Mouse (Mus musculus) neutrophil, adult 5-6 weeks (primary cell): Measurements from ENCODE around the gene Klf16. TPM values are rescaled to one million over a fixed set of nuclear protein-coding genes. Genes with fewer than 3 reads are reported as not detected.

Experiments used
- ATAC-seq: fragments of 151-379, 151-347 bp; 2 replicates; pipeline ENCODE4 v1.8.0; 2017; ENCODE audit warnings: mild to moderate bottlenecking, moderate TSS enrichment; ENCODE audit not compliant: insufficient number of reproducible peaks, poor library complexity, low FRiP score, severe bottlenecking; ENCODE audit errors: extremely low read depth
- total RNA-seq: library from RNA; stranded (forward); fragments of 200-1000 nt; gene quantifications from 2 replicates; pipeline ENCODE4 v1.2.3, GENCODE M21; 2017

Gene Klf16
- total RNA-seq = 6.5 and 8.0 TPM in 2 replicates

GRCm38 (mm10) chr10:80577195-80578130 lies at the start of gene Klf16:
Gene Klf16 (minus strand): TSS chr10:80577321.
- ATAC-seq = peak; percentile 66

GRCm38 (mm10) chr10:80625764-80626163 lies 48.6 kb upstream of the Klf16 start:
- no peak for ATAC-seq

- ATAC-seq = 0 out of 2 replicates have a peak, but pooled peaks have one; percentile 4
Measured at GRCm38 (mm10) chr10:80623457-80624191, 46.5 kb upstream of the Klf16 start.

- ATAC-seq = no peak
Measured at GRCm38 (mm10) chr10:80622661-80623456, 45.7 kb upstream of the Klf16 start, which contains the start of gene Csnk1g2. Gene Csnk1g2 (plus strand): TSS chr10:80622838.

GRCm38 (mm10) chr10:80621940-80622660 lies 45.0 kb upstream of the Klf16 start:
- peak; percentile 84 for ATAC-seq

GRCm38 (mm10) chr10:80621690-80621939 lies 44.5 kb upstream of the Klf16 start:
- ATAC-seq = no peak

- no peak for ATAC-seq
Measured at GRCm38 (mm10) chr10:80620796-80621689, 43.9 kb upstream of the Klf16 start.

GRCm38 (mm10) chr10:80620365-80620764 lies 43.2 kb upstream of the Klf16 start:
- ATAC-seq = no peak

GRCm38 (mm10) chr10:80619465-80620244 lies 42.5 kb upstream of the Klf16 start:
- no peak for ATAC-seq

GRCm38 (mm10) chr10:80618181-80618580 lies 41.1 kb upstream of the Klf16 start:
- peak; percentile 13; the same call in 1 of the 2 replicates for ATAC-seq

GRCm38 (mm10) chr10:80614351-80614750 lies 37.2 kb upstream of the Klf16 start:
- ATAC-seq = no peak

GRCm38 (mm10) chr10:80613821-80614220 lies 36.7 kb upstream of the Klf16 start:
- no peak for ATAC-seq

GRCm38 (mm10) chr10:80611905-80612304 lies 34.8 kb upstream of the Klf16 start:
- no peak for ATAC-seq

GRCm38 (mm10) chr10:80611024-80611423 lies 33.9 kb upstream of the Klf16 start:
- ATAC-seq = peak; percentile 28; the same call in 1 of the 2 replicates

GRCm38 (mm10) chr10:80610116-80610785 lies 33.1 kb upstream of the Klf16 start:
- ATAC-seq = no peak

GRCm38 (mm10) chr10:80609269-80609924 lies 32.3 kb upstream of the Klf16 start:
- ATAC-seq = no peak
